Mouse (Mus musculus) forebrain, embryonic 13.5 days (tissue): ENCODE results near the gene Frmd8. TPM values are rescaled to one million over a fixed set of nuclear protein-coding genes. Genes with fewer than 3 reads are reported as not detected.

ENCODE experiments used
- polyA plus RNA-seq: library from polyadenylated mRNA; unstranded; fragments of >200 nt; fragmentation: Nextera tagmentation; extraction: Ambion mirVana; gene quantifications from 2 replicates; pipeline ENCODE4 v1.2.1, GENCODE M21; 2015

Gene Frmd8
- polyA plus RNA-seq, 1 experiment from 2014 or later = 21.7 TPM

Other genes starting within 250 kb of the Frmd8 start
- gene Rela, start 237.8 kb downstream of the Frmd8 start, polyA plus RNA-seq = 33.4 and 34.4 TPM in 2 replicates
- 9.4 and 11.0 TPM in 2 replicates for gene Sipa1, start 211.6 kb downstream of the Frmd8 start, polyA plus RNA-seq
- gene Map3k11, start 186.5 kb downstream of the Frmd8 start, polyA plus RNA-seq = 11.3 and 11.7 TPM in 2 replicates
- gene Pcnx3, start 186.4 kb downstream of the Frmd8 start, polyA plus RNA-seq = 21.6 and 29.4 TPM in 2 replicates
- 0.31 and 0.32 TPM in 2 replicates for gene Kcnk7, start 170.9 kb downstream of the Frmd8 start, polyA plus RNA-seq
- 5.3 and 6.7 TPM in 2 replicates for gene Ehbp1l1, start 149.0 kb downstream of the Frmd8 start, polyA plus RNA-seq
- 199 and 204 TPM in 2 replicates for gene Fam89b, start 145.6 kb downstream of the Frmd8 start, polyA plus RNA-seq
- gene Ltbp3, start 134.4 kb downstream of the Frmd8 start, polyA plus RNA-seq = 8.3 and 13.1 TPM in 2 replicates
- 56.4 and 62.6 TPM in 2 replicates for gene Scyl1, start 103.9 kb downstream of the Frmd8 start, polyA plus RNA-seq
- gene Slc25a45, start 2.5 kb upstream of the Frmd8 start, polyA plus RNA-seq = 1.2 and 1.4 TPM in 2 replicates
- 13.1 and 15.5 TPM in 2 replicates for gene Tigd3, start 18.9 kb upstream of the Frmd8 start, polyA plus RNA-seq
- 147 and 169 TPM in 2 replicates for gene Dpf2, start 37.7 kb upstream of the Frmd8 start, polyA plus RNA-seq
- 4.2 and 4.6 TPM in 2 replicates for gene Cdc42ep2, start 49.5 kb upstream of the Frmd8 start, polyA plus RNA-seq
- 52.6 and 55.9 TPM in 2 replicates for gene Pola2, start 88.9 kb upstream of the Frmd8 start, polyA plus RNA-seq
- gene Slc22a20, start 110.9 kb upstream of the Frmd8 start, polyA plus RNA-seq = not detected in 2 replicates
- 1.0 and 1.1 TPM in 2 replicates for gene Capn1, start 140.6 kb upstream of the Frmd8 start, polyA plus RNA-seq
- gene Syvn1, start 171.3 kb upstream of the Frmd8 start, polyA plus RNA-seq = 23.8 and 26.0 TPM in 2 replicates
- 75.6 and 80.7 TPM in 2 replicates for gene Mrpl49, start 182.5 kb upstream of the Frmd8 start, polyA plus RNA-seq
- 677 and 758 TPM in 2 replicates for gene Fau, start 182.6 kb upstream of the Frmd8 start, polyA plus RNA-seq
- 31.1 and 33.7 TPM in 2 replicates for gene Znhit2, start 185.9 kb upstream of the Frmd8 start, polyA plus RNA-seq
- gene Tm7sf2, start 193.1 kb upstream of the Frmd8 start, polyA plus RNA-seq = 28.3 and 30.3 TPM in 2 replicates
- 70.7 and 85.7 TPM in 2 replicates for gene Vps51, start 202.0 kb upstream of the Frmd8 start, polyA plus RNA-seq
- gene Tmem262, start 204.8 kb upstream of the Frmd8 start, polyA plus RNA-seq = not detected in 2 replicates
- 1.9 and 3.1 TPM in 2 replicates for gene Gm28374, start 207.0 kb upstream of the Frmd8 start, polyA plus RNA-seq
- gene Zfpl1, start 209.7 kb upstream of the Frmd8 start, polyA plus RNA-seq = 71.7 and 76.6 TPM in 2 replicates
- gene Cdca5, start 209.7 kb upstream of the Frmd8 start, polyA plus RNA-seq = 44.6 and 45.8 TPM in 2 replicates
- 0.36 and 0.63 TPM in 2 replicates for gene AC131692.1, start 219.1 kb upstream of the Frmd8 start, polyA plus RNA-seq
- gene Naaladl1, start 230.5 kb upstream of the Frmd8 start, polyA plus RNA-seq = 0.43 and 0.87 TPM in 2 replicates
- 45.4 and 46.4 TPM in 2 replicates for gene Sac3d1, start 243.4 kb upstream of the Frmd8 start, polyA plus RNA-seq